Mouse (Mus musculus) regulatory T cell (primary cell): ENCODE results near the gene Ralbp1.

Experiments used
- in situ Hi-C: fragments of 300-600 bp; cut with MboI, MseI; formaldehyde crosslinking; loops from one replicate; pipeline ENCODE4 v1.15.1; 2025; ENCODE audit warnings: high pct_unique_total_duplicates

Ralbp1 gene

DNA sequence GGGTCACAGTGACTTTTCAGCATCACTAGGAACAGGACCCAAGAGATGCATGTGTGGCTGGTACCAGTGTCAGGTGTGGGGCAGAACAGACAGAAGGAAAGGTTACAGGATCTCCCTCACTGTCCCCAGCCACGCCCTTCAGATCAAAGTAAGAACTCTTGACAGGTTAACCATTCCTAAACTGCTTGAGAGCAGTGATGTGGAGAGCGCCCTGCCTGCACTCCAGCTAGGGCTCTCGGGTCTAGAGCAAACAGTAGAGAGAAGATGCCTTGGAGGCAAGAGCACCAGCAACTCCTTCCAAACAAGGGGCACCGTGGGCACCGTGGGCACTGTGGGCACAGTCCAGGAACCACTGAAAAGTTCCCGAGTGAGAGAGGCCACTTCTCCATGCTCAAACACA, 32.3 kb downstream of the Ralbp1 start:
- in situ Hi-C loops = loop anchor here (25.0 kb wide), 1 partner anchor 659 kb away; the partner anchor contains the start of gene Rab12

DNA sequence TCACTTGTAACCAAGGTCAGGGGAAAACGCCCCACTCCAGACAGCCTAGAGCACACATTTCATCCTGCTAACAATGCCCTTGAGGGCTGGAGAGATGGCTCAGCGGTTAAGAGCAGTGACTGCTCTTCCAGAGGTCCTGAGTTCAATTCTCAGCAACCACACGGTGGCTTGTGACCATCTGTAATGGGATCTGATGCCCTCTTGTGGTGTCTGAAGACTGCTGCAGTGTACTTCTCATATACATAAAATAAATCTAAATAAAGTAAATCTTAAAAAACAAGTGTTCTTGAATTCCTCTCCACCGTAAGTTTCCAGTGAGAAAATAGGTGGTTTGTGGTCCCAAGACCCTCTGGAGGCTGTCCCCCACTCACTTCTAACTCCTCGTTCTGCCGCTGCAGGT, 33.8 kb downstream of the Ralbp1 start:
- in situ Hi-C loops = loop anchor here (25.0 kb wide), 1 partner anchor 661 kb away; the partner anchor contains the start of gene Rab12

DNA sequence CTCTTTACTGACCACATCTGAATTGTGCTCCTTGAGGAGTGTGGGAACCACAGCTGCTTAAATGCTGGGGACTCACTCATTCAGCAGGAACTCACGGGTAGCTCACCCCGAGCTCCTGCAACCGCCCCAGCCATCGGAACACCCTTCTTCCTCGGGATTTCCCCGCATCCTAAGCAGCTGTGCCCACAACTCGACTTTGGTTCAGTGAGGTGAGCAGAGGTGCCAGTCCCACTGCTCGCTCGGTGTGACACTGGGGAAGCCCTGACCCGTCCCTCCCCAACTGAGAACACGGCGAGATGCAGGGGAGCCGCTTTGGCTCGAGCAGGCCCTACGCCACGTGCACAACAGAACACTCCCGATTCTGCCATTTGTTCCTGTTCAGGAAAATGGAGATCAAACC, 35.1 kb downstream of the Ralbp1 start:
- in situ Hi-C loops = loop anchor here (25.0 kb wide), 1 partner anchor 662 kb away; the partner anchor contains the start of gene Rab12

DNA sequence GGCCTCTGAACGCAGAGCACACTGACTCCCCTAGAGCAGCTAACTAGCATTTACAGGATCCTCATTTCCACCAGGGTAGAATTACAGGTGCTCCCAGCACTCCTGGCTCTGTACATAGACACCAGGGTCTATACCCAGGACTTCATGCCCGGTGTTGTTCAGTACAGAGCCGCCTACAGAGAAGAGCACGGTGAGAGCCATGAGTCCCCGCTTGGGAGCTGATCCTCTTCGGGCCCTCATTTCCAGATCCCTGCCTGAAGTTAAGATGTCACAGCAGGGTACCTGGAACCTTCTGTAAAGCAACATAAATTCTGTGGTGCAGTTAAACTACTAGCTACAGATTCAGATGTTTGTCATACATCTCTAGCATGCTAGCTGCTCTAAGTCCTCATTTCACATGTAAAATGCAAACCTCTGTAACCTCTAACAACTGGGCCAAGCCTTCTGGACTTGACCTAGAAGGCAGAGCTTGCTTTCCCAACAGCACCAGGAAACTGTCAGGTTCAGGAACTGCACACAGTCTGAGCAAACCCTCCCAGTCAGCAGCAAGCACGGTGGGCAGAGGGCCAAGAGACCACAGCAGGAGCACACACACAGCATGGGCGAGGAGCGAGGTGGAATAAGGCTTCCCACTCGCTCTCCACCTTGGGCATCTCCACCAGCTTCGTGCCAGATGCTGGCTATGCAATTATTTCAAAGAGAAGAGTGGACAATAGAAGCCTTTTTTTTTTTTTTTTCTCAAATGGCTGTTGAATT, 37.7 kb downstream of the Ralbp1 start:
- in situ Hi-C loops = no loop called here

DNA sequence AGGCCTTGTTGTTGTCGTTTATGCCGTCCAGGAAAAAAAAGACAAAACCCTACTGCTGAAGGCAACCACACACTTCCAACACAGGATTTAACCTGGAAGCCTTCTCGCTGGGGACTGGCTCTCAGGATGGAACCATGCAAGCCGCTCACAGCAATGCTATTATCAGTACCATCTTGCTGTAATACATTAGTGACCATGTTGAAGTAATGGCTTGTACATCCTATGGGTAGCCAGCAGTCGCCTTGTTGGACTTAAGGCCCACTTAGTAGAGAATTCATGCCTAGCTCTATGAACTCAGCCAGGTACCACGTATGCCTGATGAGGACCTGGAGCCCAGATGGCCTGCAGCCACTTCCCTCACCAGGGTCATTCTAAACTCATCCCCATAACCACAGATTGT, 40.2 kb downstream of the Ralbp1 start:
- in situ Hi-C loops = no loop called here

GRCm38 (mm10) chr17:65842669-65843381, 42.8 kb downstream of the Ralbp1 start:
- in situ Hi-C loops = no loop called here

DNA sequence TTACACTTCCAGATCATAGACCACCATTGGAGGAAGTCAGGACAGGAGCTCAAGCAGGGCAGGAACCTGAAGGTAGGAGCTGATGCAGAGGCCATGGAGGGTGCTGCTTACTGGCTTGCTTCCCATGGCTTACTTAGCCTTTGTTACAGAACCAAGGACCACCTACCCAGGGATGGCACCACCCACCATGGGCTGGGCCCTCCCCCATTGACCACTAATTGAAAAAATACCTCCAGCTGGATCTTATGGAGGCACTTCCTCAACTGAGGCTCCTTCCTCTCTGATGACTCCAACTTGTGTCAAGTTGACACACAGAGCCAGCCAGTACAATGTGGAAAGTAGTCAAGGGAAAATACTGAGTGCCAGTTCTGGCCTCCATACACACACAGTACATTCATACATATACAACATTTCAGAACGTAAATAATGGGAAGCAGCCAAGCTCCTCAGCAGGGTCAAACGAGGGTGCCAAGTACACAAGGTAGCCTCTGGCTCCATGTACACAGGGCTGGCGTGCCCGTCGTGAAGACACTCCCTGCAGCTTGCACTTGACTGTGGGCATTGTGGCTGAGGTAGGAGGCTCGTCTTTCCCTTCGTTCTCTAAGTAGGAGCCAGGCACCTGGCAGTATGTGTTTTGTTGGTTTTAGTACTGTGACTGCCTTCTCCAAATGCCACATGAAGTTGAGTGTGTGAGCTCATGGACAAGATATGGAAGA, 45.9 kb downstream of the Ralbp1 start:
- in situ Hi-C loops = no loop called here

DNA sequence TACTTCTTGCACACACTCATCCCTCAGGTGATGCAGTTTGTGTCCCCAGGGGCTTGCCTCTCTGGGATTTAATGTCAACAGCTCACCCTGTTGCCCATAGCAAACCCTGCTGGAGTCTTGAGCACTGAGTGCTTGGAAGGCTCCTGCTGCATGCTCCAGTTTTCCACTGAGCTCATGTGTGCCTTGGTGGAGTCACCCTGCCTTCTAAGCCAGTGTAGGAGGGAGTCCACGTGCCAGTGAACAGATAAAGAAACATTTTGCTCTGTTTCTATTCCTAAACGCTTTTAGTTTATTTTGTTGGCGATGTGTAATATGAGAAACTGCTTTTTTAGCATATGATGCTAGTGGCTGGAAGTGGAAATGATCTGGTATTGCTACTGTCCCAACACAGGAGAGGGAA, 48.9 kb downstream of the Ralbp1 start:
- in situ Hi-C loops = no loop called here

DNA sequence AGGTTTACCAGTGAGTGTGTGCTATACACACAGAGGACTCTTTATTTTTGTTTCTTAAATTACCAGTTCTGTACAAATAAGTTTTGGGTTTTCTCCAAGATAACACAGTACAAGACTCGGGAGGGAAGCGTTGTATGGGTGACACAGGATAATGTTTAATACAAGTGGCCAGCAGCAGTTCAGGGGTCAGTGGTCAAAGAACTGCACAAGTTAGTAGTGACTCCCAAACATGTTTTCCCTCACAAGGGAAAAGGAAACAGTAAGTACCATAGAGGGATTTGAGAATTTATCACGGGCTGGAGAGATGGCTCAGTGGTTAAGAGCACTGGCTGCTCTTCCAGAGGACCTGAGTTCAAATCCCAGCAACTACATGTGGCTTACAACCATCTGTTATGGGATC, 51.7 kb downstream of the Ralbp1 start:
- in situ Hi-C loops = no loop called here

DNA sequence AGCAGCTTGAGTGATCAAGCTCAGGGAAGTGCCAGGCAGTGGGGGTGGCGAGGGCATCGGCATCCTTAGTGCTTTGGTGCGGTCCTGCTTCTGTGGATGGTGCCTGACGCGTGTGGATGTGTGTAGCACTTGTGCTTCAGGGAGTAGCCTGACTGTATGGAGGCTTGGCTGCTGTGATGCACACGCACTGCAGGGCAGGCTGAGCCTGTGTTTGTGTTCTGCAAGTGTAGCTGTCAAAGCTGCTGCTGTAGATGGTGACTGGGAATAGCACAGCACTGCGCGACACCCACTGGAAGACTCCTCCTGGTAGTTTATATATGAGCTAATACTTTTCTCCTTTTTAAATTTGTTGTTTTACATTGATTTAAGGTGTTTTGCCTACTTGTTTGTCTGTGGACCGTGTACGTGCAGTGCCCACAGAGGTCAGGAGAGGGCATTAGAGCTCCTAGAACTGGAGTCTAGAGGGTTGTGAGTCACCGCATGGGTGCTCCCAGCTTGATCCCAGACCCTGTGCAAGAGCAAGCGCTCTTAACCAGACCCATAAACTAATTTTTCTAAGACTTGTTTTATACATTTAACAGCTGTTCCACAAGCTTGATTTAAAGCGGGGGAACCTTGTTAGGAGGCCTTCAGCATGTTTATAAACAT, 55.3 kb downstream of the Ralbp1 start:
- in situ Hi-C loops = no loop called here

- in situ Hi-C loops = loop anchor here (5.0 kb wide), 1 partner anchor 37 kb away; no protein-coding TSS in a partner anchor
Observed at GRCm38 (mm10) chr17:65828951-65829350, 56.6 kb downstream of the Ralbp1 start.

DNA sequence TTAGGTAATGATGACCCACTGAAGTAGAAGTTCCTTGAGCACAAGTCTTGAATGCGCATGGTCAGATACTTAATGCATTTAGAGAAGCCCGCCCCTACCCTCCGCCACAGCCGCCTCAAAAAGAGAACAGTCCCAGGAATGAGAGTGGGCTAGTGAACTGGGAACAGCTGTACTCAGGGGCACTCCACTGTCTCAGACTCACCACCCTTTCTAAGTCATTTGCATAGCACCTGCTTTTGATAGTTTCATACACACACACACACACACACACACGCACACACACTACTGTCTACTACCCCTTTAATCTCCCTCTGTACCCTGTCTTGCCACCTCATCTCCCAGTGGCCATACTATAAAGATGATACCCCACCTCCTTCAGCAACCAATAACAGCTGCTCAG, 57.7 kb downstream of the Ralbp1 start:
- in situ Hi-C loops = loop anchor here (5.0 kb wide), 1 partner anchor 36 kb away; no protein-coding TSS in a partner anchor

DNA sequence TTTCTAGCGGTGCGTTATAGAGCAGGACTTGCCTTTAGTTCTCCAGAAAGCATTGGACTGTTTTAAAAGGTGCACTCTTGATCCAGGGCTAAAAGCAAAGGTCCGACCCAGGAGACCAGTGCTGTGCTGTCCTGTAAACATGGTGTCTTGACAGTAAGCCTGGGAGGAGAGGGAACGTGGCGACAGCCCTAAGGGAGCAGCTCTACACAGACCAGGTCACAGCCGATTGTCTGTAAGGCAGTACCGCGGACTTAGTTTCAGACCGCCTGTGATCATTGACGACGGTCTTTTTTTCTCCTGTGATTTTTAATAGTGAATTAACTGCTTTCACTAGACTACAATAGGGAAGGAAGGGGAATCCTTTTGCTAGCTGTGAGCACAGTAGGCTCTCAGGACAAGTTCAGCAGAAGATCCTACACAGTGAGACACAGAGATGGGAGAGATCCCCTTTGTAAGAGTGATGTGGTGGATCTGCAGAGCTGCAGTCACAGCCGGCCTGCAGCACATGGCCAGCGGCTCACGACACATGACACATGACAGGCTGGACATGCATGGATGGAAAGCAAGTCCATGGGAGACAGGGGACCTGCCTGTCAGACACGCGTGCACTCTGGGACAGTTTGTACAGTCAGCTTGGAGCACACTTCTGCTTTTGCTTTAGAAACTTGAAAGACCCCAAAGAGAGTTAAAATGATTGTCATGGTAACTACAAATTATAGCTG, 58.3 kb downstream of the Ralbp1 start:
- in situ Hi-C loops = loop anchor here (5.0 kb wide), 1 partner anchor 35 kb away; no protein-coding TSS in a partner anchor

GRCm38 (mm10) chr17:65826257-65826656, 59.3 kb downstream of the Ralbp1 start:
- in situ Hi-C loops = loop anchor here (5.0 kb wide), 1 partner anchor 34 kb away; no protein-coding TSS in a partner anchor

DNA sequence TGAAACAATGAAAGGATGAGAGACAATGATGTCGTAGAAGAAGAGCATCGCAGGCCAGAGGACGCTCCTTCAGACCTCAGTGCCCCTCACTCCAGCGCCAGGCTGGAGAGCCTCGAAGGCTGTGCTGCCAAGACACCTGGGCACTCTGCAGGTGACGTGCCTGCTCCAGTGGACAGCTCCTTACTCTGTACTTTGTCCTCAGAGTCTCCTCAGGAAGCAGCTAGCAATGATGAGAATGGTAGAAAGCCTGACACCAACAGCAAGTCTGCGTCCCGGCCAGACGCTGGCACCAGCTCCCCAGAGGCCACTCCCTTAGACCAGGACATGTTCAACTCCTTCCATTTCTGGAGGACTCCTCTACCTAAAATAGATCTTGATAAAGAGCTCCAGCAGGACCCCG, 61.4 kb downstream of the Ralbp1 start:
- in situ Hi-C loops = no loop called here

DNA sequence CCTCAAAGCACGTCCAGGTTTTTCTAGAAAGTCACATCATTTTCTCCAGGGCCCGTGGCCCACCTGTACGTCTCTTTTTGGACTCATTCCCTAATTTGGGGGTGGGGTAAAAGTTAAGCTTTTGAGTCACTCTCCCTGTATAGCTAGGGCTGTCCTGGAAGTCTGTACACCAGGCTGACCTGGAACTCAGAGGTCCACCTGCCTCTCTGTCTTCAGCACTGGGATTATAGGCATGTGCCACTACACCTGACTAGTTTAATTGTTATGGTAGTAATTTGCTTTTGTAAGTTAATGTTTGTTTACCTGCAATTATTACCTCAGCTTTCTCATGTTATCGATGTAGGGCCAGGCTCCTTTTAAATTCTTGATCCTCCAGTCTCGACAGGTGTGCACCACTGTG, 63.2 kb downstream of the Ralbp1 start:
- in situ Hi-C loops = no loop called here

DNA sequence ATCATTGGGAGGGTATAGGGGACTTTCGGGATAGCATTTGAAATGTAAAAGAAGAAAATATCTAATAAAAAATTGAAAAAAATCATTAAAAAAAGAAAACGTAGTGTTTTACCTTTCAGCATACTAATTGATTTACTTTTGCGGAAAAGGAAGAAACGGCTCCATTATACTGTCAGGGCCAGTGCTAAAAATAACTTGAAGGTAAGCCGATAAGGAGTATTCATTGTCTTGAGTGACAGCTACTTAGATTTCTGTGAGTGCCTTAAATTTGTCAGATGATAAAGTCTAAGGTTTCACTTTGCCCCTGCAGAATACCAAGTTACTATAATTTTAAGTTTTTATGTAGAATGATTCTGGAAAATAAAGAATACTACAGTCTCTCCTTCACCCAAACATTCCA, 65.4 kb downstream of the Ralbp1 start:
- in situ Hi-C loops = no loop called here

GRCm38 (mm10) chr17:65813763-65814162, 71.8 kb downstream of the Ralbp1 start:
- in situ Hi-C loops = no loop called here

DNA sequence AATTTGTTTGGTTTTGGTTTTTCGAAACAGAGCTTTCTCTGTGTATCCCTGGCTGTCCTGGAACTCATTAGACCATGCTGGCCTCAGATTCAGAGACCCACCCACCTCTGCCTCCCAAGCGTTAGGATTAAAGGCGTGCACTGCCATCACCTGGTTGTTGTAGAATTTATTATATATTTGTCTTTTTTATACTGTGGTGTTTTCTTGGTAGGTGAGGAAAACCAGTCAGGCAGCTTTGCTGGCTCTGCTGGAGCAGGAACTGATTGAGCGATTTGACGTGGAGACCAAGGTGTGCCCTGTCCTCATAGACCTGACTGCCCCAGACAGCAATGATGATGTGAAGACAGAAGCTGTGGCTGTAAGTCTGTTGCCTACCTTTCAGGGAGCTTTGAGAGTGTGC, 74.6 kb downstream of the Ralbp1 start:
- in situ Hi-C loops = no loop called here

DNA sequence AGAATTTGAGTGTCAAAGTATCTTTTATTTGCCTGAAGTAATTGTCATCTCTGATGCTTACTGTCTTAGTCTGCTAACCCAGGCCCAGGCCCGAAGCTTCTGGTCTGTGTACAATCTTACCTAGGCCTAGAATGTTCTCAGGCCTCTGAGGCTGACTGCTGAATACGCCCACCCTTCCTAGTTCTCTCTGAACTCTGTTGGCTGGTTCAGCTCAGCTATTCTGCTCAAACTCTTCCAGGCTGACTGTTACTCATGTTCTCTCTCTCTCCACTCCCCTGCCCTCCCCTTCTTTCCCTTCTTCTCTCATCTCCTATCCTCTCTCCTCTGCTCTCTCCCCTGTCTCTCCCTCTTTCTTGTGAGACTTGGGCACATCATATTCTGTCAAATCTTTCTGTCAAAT, 79.2 kb downstream of the Ralbp1 start:
- in situ Hi-C loops = no loop called here

DNA sequence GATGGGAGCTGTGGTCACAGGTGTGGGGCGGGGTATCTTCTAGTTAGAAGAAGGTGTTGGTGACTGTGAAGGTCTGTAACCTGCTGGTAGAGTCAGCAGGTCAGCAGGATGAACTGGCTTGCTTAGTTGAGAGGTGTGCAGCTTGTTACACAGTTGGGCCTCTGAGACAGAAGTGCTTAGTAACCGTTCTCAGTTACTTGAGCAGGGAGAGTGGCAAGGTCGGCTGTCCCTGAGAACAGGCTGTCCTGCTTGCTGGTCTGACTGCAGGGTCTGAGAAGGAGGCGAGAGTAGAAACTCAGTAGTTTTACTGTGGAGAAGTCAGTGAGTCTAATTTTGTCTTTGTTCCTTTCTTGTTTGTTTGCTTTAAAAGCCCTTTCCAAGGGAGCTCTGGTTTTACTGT, 79.6 kb downstream of the Ralbp1 start:
- in situ Hi-C loops = no loop called here
